Mouse (Mus musculus): ENCODE results near the gene Gm5142.

- TF ChIP-seq CTCF (IDR thresholded peaks at IDR 0.05): peak; percentile 61
- TF ChIP-seq EP300 (IDR thresholded peaks at IDR 0.05; ENCODE audit: insufficient read depth, low read depth, low read length): no peak
Measured at GRCm38 (mm10) chr14:59155589-59155988, 23.0 kb downstream of the Gm5142 start.

Measured in heart, adult 2 months (tissue).